In the genomic region with DNA sequence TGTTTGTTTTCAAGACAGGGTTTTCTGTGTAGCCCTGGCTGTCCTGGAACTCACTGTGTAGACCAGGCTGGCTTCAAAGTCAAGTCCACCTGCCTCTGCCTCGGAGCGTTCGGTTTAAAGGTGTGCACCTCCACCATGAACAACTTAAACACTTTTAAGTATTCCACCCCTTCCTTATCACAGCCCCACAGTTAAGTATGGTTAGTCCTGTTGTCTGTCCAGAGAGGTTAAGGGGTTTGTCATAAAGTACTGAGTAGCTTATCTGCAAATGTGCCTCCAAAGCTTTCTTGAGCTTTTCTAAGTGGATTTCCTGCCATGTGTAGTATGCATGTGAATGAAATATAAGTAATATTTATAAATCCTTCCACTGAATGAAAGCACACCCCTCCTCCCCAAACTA, we compare ENCODE assay signal across 12 mouse cellular contexts. TPM values are rescaled to one million over a fixed set of nuclear protein-coding genes. Genes with fewer than 3 reads are reported as not detected.
DNase-seq lines count a peak whose midpoint lies in the region; ATAC-seq and TF ChIP-seq lines count a peak whose summit lies in the region.
"Had no signal": no experiment of that assay in that cellular context is flagged by ENCODE, and none has a peak within 500 bp of the region (broad histone marks: within the 10 kb centered on the region; RNA-seq: fewer than 3 reads in every experiment).

No protein-coding gene starts in this region.

- peak overlapping the region; percentile 23; the same call in 1 of the 2 replicates for H3K4me2 ChIP-seq in hindbrain, embryonic 13.5 days
- no peak overlapping the region; the same call in 1 of the 2 replicates for H3K4me2 ChIP-seq in hindbrain, postnatal 0 days (ENCODE audit: low read depth, low read length)
- H3K4me2 ChIP-seq in liver, embryonic 14.5 days (ENCODE audit: low read depth) = peak overlapping the region; percentile 74

- no peak for TF ChIP-seq CTCF in hindbrain, postnatal 0 days (IDR thresholded peaks at IDR 0.05; ENCODE audit: low read depth)
- TF ChIP-seq CTCF in E14TG2a.4 (conservative IDR thresholded peaks at IDR 0.05; ENCODE audit: low read length) = 0 out of 2 replicates have a peak, but pooled peaks have one; percentile 2
- TF ChIP-seq CTCF in liver, embryonic 14.5 days (IDR thresholded peaks at IDR 0.05; ENCODE audit: low read depth) = no peak

- no peak for ATAC-seq in hindbrain, embryonic 13.5 days (ENCODE audit: low FRiP score)
- ATAC-seq in hindbrain, postnatal 0 days = no peak
- ATAC-seq in liver, embryonic 14.5 days (ENCODE audit: insufficient read depth) = peak; percentile 27; the same call in 1 of the 2 replicates

- DNase-seq in hindbrain, postnatal 0 days (ENCODE audit: low spot score) = no peak
- peak; percentile 22 for DNase-seq in c-Kit-negative CD71-positive TER-119-positive erythroid progenitor cells, embryonic 14.5 days (ENCODE audit: low read depth, low spot score)
- DNase-seq in liver, embryonic 14.5 days (ENCODE audit: low read depth in 3 of 3, low spot score in 3 of 3) = peak in 1 of 3 experiments; percentile 58
- DNase-seq in urinary bladder, adult 18-20 months (ENCODE audit: low spot score in 2 of 2) = no peak
- DNase-seq in adrenal gland, postnatal 10 days = no peak
- DNase-seq: cerebellum, postnatal 25 days; gastrocnemius, postnatal 36 days; lung, postnatal 10 days; right cerebral cortex, adult 18-20 months; thymus, postnatal 4 days had no signal

- no peak overlapping the region for H3K27ac ChIP-seq in hindbrain, embryonic 13.5 days
- no peak overlapping the region for H3K27ac ChIP-seq in hindbrain, postnatal 0 days
- peak overlapping the region; percentile 76 for H3K27ac ChIP-seq in liver, embryonic 14.5 days

- peaks cover 7% of the 10 kb centered on the region for H3K36me3 ChIP-seq in hindbrain, embryonic 13.5 days
- no peaks in the 10 kb centered on the region for H3K36me3 ChIP-seq in hindbrain, postnatal 0 days (ENCODE audit: insufficient read depth, low read length)
- H3K36me3 ChIP-seq in E14TG2a.4 (ENCODE audit: insufficient read depth, low read length) = peaks cover 25% of the 10 kb centered on the region
- H3K36me3 ChIP-seq in liver, embryonic 14.5 days (replicated peaks; ENCODE audit: control insufficient read depth, insufficient read depth, low read depth) = no peaks in the 10 kb centered on the region; the same call in 1 of the 2 replicates

- WGBS in hindbrain, embryonic 13.5 days = 87% methylated on average over 3 of the region's 3 CpGs
- 94% methylated on average over 3 of the region's 3 CpGs for WGBS in hindbrain, postnatal 0 days
- WGBS in liver, embryonic 14.5 days (ENCODE audit: insufficient replicate concordance) = 6% methylated on average over 3 of the region's 3 CpGs

- peak; percentile 18; the same call in 1 of the 2 replicates for TF ChIP-seq EP300 in liver, embryonic 14.5 days (IDR thresholded peaks at IDR 0.05; ENCODE audit: low read depth)

- peaks cover 24% of the 10 kb centered on the region for H3K4me1 ChIP-seq in hindbrain, embryonic 13.5 days (replicated peaks)
- peaks cover 11% of the 10 kb centered on the region; the same call in 1 of the 2 replicates for H3K4me1 ChIP-seq in hindbrain, postnatal 0 days (ENCODE audit: insufficient read depth, low read length)
- H3K4me1 ChIP-seq in E14TG2a.4 (replicated peaks; ENCODE audit: low read depth, low read length) = peaks cover 28% of the 10 kb centered on the region
- peaks cover 11 to 28% of the 10 kb centered on the region in 2 experiments for H3K4me1 ChIP-seq in liver, embryonic 14.5 days (replicated peaks; ENCODE audit: control insufficient read depth in 2 of 2, insufficient read depth in 2 of 2, low read length in 1 of 2)

- no peaks in the 10 kb centered on the region for H3K9me3 ChIP-seq in hindbrain, embryonic 13.5 days
- H3K9me3 ChIP-seq in hindbrain, postnatal 0 days (ENCODE audit: low read length) = no peaks in the 10 kb centered on the region
- H3K9me3 ChIP-seq in E14TG2a.4 (ENCODE audit: low read length) = no peaks in the 10 kb centered on the region
- no peaks in the 10 kb centered on the region for H3K9me3 ChIP-seq in liver, embryonic 14.5 days (ENCODE audit: control insufficient read depth, low read length)

- H3K27me3 ChIP-seq in hindbrain, embryonic 13.5 days = no peaks in the 10 kb centered on the region
- H3K27me3 ChIP-seq in hindbrain, postnatal 0 days (ENCODE audit: insufficient read depth, low read length) = no peaks in the 10 kb centered on the region
- no peaks in the 10 kb centered on the region for H3K27me3 ChIP-seq in E14TG2a.4 (ENCODE audit: insufficient read depth, low read length)
- H3K27me3 ChIP-seq in liver, embryonic 14.5 days (ENCODE audit: control insufficient read depth, insufficient read depth, low read length) = no peaks in the 10 kb centered on the region

- H3K9ac ChIP-seq in hindbrain, embryonic 13.5 days = peak overlapping the region; percentile 53; the same call in 1 of the 2 replicates
- H3K9ac ChIP-seq in hindbrain, postnatal 0 days (replicated peaks; ENCODE audit: low read length) = no peak overlapping the region
- H3K9ac ChIP-seq in liver, embryonic 14.5 days (replicated peaks) = peak overlapping the region; percentile 96

- H3K4me3 ChIP-seq in hindbrain, embryonic 13.5 days = no peak overlapping the region
- no peak overlapping the region for H3K4me3 ChIP-seq in hindbrain, postnatal 0 days (ENCODE audit: low read length)
- H3K4me3 ChIP-seq in E14TG2a.4 (replicated peaks; ENCODE audit: low read length) = no peak overlapping the region
- H3K4me3 ChIP-seq in liver, embryonic 14.5 days (ENCODE audit: insufficient read depth in 1 of 2, low read depth in 2 of 2, low read length in 2 of 2) = peak overlapping the region; percentile 57 to 79

RNA-seq across cellular contexts. Expression of a gene that starts 1.8 kb away (rescaled TPM):
- polyA plus RNA-seq in hindbrain, embryonic 13.5 days (2015; fragmentation: Nextera tagmentation; extraction: Ambion mirVana) = 44.6 and 49.0 TPM in 2 replicates
- total RNA-seq in hindbrain, postnatal 0 days (2014; rRNA removed) = 7.3 and 7.6 TPM in 2 replicates
- polyA plus RNA-seq in hindbrain, postnatal 0 days (2015; fragmentation: Nextera tagmentation; extraction: Ambion mirVana) = 30.0 and 30.5 TPM in 2 replicates
- 10.4 and 24.5 TPM in 2 replicates for polyA plus RNA-seq in liver, embryonic 14.5 days (2012; rRNA removed)
- 48.7 and 49.5 TPM in 2 replicates for polyA plus RNA-seq in liver, embryonic 14.5 days (2014; fragmentation: Nextera tagmentation; extraction: Ambion mirVana)
- 10 to 100 TPM; 21.8 to 24.7 TPM for total RNA-seq in adrenal gland, postnatal 10 days (2021)

RNA-seq across cellular contexts. Expression of a gene that starts 14.5 kb away (rescaled TPM):
- 47.1 and 48.7 TPM in 2 replicates for polyA plus RNA-seq in hindbrain, embryonic 13.5 days (2015; fragmentation: Nextera tagmentation; extraction: Ambion mirVana)
- 19.1 and 20.1 TPM in 2 replicates for total RNA-seq in hindbrain, postnatal 0 days (2014; rRNA removed)
- 29.9 and 30.2 TPM in 2 replicates for polyA plus RNA-seq in hindbrain, postnatal 0 days (2015; fragmentation: Nextera tagmentation; extraction: Ambion mirVana)
- 6.3 and 8.1 TPM in 2 replicates for polyA plus RNA-seq in liver, embryonic 14.5 days (2012; rRNA removed)
- 9.9 and 12.2 TPM in 2 replicates for polyA plus RNA-seq in liver, embryonic 14.5 days (2014; fragmentation: Nextera tagmentation; extraction: Ambion mirVana)
- 10 to 100 TPM; 16.5 to 18.7 TPM for total RNA-seq in adrenal gland, postnatal 10 days (2021)

RNA-seq across cellular contexts. Expression of a gene that starts 27.2 kb away (rescaled TPM):
- polyA plus RNA-seq in hindbrain, embryonic 13.5 days (2015; fragmentation: Nextera tagmentation; extraction: Ambion mirVana) = 0.80 and 0.84 TPM in 2 replicates
- total RNA-seq in hindbrain, postnatal 0 days (2014; rRNA removed) = 4.9 and 5.4 TPM in 2 replicates
- 5.1 and 5.9 TPM in 2 replicates for polyA plus RNA-seq in hindbrain, postnatal 0 days (2015; fragmentation: Nextera tagmentation; extraction: Ambion mirVana)
- polyA plus RNA-seq in liver, embryonic 14.5 days (2012; rRNA removed) = 0.33 and 0.47 TPM in 2 replicates
- 0.25 and 0.27 TPM in 2 replicates for polyA plus RNA-seq in liver, embryonic 14.5 days (2014; fragmentation: Nextera tagmentation; extraction: Ambion mirVana)
- total RNA-seq in adrenal gland, postnatal 10 days (2021) = 1 to 10 TPM; 1.2 to 3.7 TPM
- total RNA-seq: gastrocnemius, postnatal 36 days had no signal

RNA-seq across cellular contexts. Expression of a gene that starts 53.4 kb away (rescaled TPM):
- polyA plus RNA-seq in hindbrain, embryonic 13.5 days (2015; fragmentation: Nextera tagmentation; extraction: Ambion mirVana) = 75.7 and 80.9 TPM in 2 replicates
- total RNA-seq in hindbrain, postnatal 0 days (2014; rRNA removed) = 53.2 and 79.3 TPM in 2 replicates
- polyA plus RNA-seq in hindbrain, postnatal 0 days (2015; fragmentation: Nextera tagmentation; extraction: Ambion mirVana) = 56.6 and 62.6 TPM in 2 replicates
- 7.0 and 8.8 TPM in 2 replicates for polyA plus RNA-seq in liver, embryonic 14.5 days (2012; rRNA removed)
- polyA plus RNA-seq in liver, embryonic 14.5 days (2014; fragmentation: Nextera tagmentation; extraction: Ambion mirVana) = 36.6 and 36.7 TPM in 2 replicates
- total RNA-seq in adrenal gland, postnatal 10 days (2021) = 10 to 100 TPM; 35.3 to 43.3 TPM

Comparison
In these comparisons a context has a peak if more than half of its experiments do, and no peak if none do; other contexts are left out.
1. H3K4me3 ChIP-seq: peak in liver, embryonic 14.5 days (2 of 2); none in hindbrain, embryonic 13.5 days (single experiment), hindbrain, postnatal 0 days (single experiment) and E14TG2a.4 (single experiment).